Mouse (Mus musculus) c-Kit-positive CD71-negative TER-119-negative erythroid progenitor cells, embryonic 14.5 days (primary cell): ENCODE results near the gene Ccnc.

ENCODE experiments used
- DNase-seq: peaks from one replicate; pipeline ENCODE4 v3.0.0-alpha.2; 2013; ENCODE audit warnings: low read depth

Gene Ccnc

DNA sequence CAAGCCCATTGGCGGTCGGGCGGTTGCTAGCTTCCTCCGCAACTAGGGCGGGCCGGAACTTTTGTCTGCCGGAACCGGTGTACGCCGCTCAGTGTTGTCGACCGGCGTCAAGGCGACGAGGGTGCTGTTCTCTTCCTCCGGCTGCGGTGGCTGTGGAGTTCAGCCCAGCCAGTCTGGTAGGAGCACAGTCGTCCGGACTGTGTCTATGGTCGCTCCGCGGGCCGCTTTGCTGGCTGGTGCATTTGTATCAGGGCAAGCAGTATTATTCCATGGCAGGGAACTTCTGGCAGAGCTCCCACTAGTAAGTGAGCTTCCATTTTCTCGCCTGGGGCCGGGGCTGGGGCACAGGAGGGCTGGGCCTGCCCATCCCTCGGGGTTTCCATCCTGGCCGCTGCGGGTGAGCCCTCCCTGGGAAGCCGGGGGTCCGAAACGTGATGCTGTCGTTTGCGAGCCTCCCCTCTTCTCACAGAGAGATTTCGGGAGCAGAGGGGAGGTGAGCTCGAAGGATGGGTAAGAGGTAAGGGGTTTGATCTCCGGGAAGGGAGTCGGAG lies at the start of gene Ccnc:
Ccnc (plus strand) TSS at position 87 of the 551 bp plus-strand sequence.
- peak; percentile 87 for DNase-seq

- no peak for DNase-seq
These were observed 49.2 kb upstream of the Ccnc start for GRCm38 (mm10) chr4:21678101-21678974.

DNA sequence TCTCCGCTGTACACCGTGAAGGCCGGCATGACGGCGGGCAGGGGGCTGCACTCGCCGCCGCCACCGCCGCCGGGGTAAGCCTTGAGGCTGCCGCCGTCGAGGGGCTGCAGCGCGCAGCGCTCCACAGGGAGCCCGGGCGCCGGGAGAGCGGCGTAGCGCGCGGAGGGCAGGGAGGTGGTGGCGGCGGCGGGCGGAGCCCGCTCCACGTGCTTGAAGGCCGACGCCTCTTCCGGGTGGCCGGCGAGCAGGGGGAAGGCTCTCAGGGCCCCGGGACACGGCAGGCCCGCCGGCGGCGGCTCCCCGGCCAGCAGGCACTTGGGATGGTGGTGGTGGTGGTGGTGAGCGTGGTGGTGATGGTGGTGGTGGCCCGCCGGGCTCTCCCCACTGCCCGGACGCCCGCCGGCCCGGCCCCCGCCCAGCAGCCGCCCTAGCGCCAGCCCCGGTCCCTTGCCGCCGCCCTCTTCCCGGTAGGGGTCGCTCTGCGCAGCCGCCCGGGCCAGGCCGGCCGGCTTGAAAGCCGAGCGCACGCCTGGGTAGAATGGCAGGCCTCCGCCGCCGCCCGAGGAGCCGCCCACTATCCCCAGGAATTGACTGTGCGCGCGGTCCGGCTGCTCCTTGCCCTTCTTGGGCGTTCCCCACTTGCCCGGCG lies 48.4 kb upstream of the Ccnc start:
- no peak for DNase-seq

DNA sequence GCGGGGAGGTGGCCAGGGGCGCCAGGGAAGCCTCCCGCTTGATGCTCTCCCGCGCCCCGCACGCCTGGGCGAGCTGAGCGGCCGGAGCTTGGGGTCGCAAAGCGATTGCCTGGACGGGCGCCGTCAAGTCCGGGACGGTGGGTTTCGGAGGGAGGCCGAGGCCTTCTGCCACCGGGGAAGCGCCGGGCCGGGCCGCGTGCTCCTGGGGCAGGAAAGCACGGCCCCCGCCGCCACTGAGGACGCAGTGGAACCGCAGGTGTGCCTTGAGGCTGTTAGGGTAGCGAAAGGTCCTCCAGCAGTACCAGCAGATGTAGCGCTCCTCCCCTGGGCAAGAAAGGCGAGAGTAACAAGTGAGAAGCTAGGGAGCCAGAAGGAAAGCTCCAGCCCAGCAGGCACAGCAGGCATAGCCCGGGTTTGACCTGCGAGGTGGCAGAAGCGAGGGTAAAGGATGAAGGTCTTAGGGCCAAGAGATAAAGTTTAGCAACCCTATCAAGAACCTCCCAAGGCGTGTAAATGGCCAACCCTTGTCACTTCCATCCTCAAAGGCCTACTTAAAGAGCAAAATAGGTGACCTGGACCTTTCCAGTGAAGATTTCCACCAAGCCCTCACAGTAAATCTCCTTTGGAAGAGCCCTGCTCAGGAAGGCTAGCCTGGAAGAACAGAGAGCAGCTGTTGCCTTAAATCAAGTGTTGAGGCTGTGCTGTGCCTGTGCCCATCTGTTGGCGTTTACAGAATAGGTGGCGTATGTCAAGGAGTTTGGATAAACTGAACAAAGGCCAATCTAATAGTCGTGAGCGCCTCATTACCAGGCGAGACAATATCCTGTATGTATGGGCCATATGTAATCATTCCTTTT lies 47.6 kb upstream of the Ccnc start:
- DNase-seq = no peak

DNA sequence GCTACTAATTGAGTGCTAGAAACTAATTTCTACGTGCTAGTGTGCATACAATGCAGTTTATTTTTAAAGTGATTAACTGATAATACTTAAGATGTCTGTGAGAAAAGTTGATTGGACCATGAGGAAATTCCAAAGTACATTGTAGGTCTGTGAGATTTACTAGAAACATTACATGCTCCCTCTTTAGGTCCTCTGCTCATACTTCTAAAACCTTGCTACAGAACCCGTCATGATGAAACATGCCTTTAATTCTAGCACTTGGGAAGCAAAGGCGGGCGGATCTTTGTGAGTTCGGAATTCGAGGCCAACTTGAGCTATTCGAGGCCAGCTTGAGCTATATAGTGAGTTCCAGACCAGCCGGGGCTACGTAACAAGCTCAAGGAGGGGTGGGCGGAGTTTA lies 46.5 kb upstream of the Ccnc start:
- no peak for DNase-seq

GRCm38 (mm10) chr4:21682421-21683150 lies 44.9 kb upstream of the Ccnc start:
- DNase-seq = no peak

- no peak for DNase-seq
These were observed 43.0 kb upstream of the Ccnc start for GRCm38 (mm10) chr4:21684341-21684970.

GRCm38 (mm10) chr4:21685595-21686091 lies 41.9 kb upstream of the Ccnc start, which contains the start of gene Prdm13:
TSS of gene Prdm13 (minus strand) at chr4:21685963.
- DNase-seq = no peak

DNA sequence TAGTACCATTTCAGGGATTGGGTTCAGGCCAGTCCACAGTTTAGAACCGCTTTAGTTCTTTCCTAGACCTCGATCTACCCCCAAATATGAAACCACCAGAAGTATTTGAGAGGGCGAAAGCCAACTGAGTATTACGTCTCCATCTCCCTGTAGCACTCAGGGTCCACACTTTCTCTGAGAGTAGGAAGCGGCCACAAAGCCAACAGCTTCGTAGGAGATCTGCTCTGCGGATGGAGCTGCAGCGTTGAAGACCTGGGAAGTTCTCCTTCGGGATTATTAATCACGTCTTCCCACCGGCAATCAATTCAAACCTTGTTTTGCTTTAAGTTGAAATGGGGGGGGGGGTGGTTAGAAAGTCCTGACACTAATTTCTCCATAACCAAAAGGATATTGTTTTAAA lies 41.1 kb upstream of the Ccnc start:
- no peak for DNase-seq

GRCm38 (mm10) chr4:21686934-21687333 lies 40.6 kb upstream of the Ccnc start:
- no peak for DNase-seq

GRCm38 (mm10) chr4:21687783-21688702 lies 39.5 kb upstream of the Ccnc start:
- DNase-seq = no peak

- no peak for DNase-seq
These were observed 38.7 kb upstream of the Ccnc start for GRCm38 (mm10) chr4:21688703-21689200.

GRCm38 (mm10) chr4:21689492-21689941 lies 38.0 kb upstream of the Ccnc start:
- DNase-seq = no peak

DNA sequence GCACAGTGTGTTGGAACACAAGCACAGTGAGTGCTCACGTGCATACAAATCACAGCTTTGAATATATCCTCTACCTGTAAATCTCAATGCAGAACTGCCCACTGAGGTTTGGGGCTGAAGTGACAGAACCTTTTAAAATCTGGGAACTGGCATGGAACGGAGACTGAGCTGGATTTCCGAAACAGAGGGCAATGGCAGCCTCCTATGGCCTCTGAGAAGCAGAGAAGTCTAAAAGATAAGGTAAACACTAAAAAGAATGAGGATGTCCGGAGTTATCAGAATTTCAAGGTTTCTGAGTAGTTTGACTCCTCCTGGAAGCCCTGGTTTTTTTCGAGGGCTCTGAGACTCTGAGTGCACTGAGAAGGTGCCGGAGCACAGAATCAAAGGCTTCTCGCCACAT lies 37.3 kb upstream of the Ccnc start:
- no peak for DNase-seq

DNA sequence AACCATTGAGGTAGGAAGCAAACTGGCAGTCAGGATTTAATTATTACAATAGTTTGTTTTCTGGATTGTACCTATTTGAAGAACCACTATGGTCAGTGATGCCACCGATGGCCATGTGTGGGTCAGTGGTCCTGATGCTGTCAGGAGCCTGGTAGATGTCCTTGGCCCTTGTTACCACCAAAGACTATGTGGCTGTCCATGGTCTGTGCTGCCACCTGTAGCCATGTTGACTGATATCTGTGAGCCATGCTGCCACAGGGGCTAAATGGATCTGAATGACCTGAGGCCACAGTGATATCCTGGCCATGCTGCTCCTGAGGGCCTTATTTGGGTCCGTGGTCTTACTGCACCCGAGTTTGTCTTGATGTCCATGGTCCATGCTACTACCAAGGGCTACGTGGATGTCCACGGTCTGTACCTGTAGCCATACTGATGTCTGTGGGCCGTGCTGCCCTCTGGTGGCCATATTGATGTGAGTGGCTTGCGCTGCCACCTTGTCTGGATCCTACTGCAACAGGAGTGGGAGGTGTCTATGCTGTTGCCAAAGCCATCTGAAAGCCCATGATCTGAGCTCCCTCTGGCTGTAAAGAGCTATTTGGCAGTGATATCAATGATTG lies 31.8 kb upstream of the Ccnc start:
- peak; percentile 28 for DNase-seq

DNA sequence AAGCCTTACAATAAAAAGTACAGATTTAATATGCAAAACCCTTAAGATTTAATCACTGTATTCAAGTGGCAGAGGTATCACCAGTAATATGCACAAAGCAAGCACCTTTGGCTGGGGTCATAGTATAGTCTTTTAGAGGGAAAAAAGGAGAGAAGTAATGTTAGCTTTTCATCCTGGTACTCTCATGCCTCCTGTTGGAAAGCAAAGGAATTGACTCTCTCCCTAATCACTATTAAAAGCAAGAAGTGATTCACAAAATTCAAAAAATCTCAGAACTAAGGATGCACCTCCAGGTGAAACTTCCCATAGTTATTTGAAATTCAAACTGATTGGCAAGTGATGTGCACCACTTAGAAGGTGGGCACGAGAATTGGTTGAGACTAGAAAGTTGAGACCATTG lies 22.5 kb upstream of the Ccnc start:
- DNase-seq = no peak

DNA sequence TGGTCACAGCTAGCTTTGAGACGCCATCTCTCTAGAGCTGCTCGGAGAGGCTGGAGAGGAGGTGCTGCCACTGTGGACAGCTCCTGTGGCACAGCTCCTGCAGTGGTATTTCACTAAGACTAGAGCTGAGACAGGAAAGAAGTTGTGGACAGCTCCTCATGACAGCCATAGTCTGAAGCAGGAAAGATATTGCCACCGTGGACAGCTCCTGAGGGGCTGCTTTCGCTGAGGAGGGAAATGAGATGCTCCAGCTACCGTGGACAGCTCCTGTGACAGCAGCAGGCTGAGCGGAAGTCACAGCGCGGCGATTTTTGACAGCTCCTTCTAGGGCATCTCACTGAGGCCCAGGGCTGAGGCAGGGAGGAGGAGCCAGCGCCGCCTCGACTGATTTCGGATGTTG lies 15.4 kb upstream of the Ccnc start:
- DNase-seq = peak; percentile 84

DNA sequence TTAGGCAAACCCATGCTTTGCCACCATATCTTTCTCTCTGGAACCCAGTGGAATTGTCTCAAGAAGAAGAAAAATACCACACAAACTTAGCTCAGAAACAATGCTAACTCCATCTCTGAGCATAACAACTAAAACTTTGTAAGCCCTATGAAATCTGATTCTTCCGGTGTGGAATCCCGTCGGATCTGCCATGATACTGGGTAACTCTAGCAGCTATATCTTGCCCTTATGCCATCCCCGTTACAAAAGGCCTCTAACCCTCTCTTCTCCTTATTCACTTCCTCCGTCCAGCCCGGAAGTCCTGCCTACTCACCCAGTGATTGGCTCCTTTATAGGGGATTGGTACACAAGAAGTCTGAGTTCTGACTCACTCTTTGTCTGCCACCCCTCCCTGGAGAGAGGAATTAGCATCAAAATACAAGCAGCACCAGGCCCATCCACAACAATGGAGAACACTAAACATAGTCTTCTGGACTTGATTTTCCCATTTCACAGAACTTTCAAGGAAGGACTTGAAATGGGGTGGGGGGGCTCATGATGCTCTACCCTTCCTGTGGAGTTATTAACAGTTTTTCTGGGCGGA lies 4.7 kb upstream of the Ccnc start:
- DNase-seq = no peak
